Mouse (Mus musculus) ES-E14 (cell line): ENCODE results near the gene Sept6.

ENCODE experiments used
- HCFC1 ChIP-seq: IDR thresholded peaks from 2 replicates; pipeline ENCODE4 v1.6.1; 2012; ENCODE audit warnings: low read length, inconsistent platforms, borderline replicate concordance; ENCODE audit not compliant: insufficient read depth
- MAFK ChIP-seq: IDR thresholded peaks from 2 replicates; pipeline ENCODE4 v1.6.1; 2014; ENCODE audit warnings: mild to moderate bottlenecking, low read depth, low read length, inconsistent platforms; ENCODE audit not compliant: insufficient read depth
- ZC3H11A ChIP-seq: IDR thresholded peaks from 2 replicates; pipeline ENCODE4 v1.6.1; 2012; ENCODE audit warnings: low read depth, mild to moderate bottlenecking, inconsistent platforms, low read length, borderline replicate concordance

DNA sequence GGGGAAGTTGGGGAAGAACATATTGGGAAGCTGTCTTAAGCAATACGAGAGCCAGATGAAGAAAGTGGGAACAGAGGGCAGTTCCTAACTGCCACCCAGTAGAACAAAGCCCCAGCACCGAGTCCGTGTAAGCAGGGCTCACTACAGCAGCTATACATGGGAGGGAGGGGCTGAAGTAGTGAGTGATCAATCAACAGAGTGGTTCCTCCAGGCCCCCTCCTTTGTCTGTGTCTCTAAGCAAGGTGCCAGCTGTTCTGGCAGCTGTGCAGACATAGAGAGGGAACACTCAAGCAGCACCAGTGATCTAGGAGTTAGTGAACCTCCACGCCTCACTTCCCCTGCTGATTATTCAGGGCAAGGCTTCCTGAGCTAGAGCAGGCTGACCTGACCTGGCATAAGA, 61.9 kb downstream of the Sept6 start:
- TF ChIP-seq MAFK (no peak), ZC3H11A (no peak), HCFC1 (no peak)
